Mouse (Mus musculus) adipocyte (in vitro differentiated cells): Measurements from ENCODE around the gene Mroh2a.

Experiments used
- DNase-seq: peaks from one replicate; pipeline ENCODE4 v3.0.0-alpha.2; 2016; ENCODE audit warnings: low spot score

Mroh2a gene

GRCm38 (mm10) chr1:88291409-88292005, 64.7 kb downstream of the Mroh2a start:
- no peak for DNase-seq

- no peak for DNase-seq
Observed at GRCm38 (mm10) chr1:88292057-88292456, 65.3 kb downstream of the Mroh2a start.

- no peak for DNase-seq
Observed at GRCm38 (mm10) chr1:88294650-88295049, 67.9 kb downstream of the Mroh2a start.

- DNase-seq = no peak
Observed at GRCm38 (mm10) chr1:88296171-88296920, 69.6 kb downstream of the Mroh2a start.

- DNase-seq = no peak
Observed at GRCm38 (mm10) chr1:88297480-88298258, 70.9 kb downstream of the Mroh2a start.

GRCm38 (mm10) chr1:88298686-88299528, 72.1 kb downstream of the Mroh2a start:
- DNase-seq = no peak

- no peak for DNase-seq
Observed at GRCm38 (mm10) chr1:88299529-88299945, 72.8 kb downstream of the Mroh2a start.

GRCm38 (mm10) chr1:88300301-88301050, 73.7 kb downstream of the Mroh2a start:
- no peak for DNase-seq

GRCm38 (mm10) chr1:88301121-88302014, 74.6 kb downstream of the Mroh2a start:
- no peak for DNase-seq

- DNase-seq = no peak
Observed at GRCm38 (mm10) chr1:88302057-88302740, 75.4 kb downstream of the Mroh2a start.

GRCm38 (mm10) chr1:88303762-88304161, 77.0 kb downstream of the Mroh2a start:
- DNase-seq = no peak

GRCm38 (mm10) chr1:88304261-88304985, 77.6 kb downstream of the Mroh2a start:
- DNase-seq = no peak

- DNase-seq = no peak
Observed at GRCm38 (mm10) chr1:88305018-88305795, 78.4 kb downstream of the Mroh2a start.

- DNase-seq = no peak
Observed at GRCm38 (mm10) chr1:88306543-88306942, 79.8 kb downstream of the Mroh2a start.

- no peak for DNase-seq
Observed at GRCm38 (mm10) chr1:88307180-88307579, 80.4 kb downstream of the Mroh2a start.

GRCm38 (mm10) chr1:88309020-88309419, 82.2 kb downstream of the Mroh2a start:
- DNase-seq = no peak

- no peak for DNase-seq
Observed at GRCm38 (mm10) chr1:88309905-88310304, 83.1 kb downstream of the Mroh2a start.

- no peak for DNase-seq
Observed at GRCm38 (mm10) chr1:88310349-88310748, 83.6 kb downstream of the Mroh2a start.
